Mouse (Mus musculus) A20 (cell line): ENCODE measurements at regions not wholly inside any gene's neighbourhood (a gene's known extent, or its start where the extent isn't known, plus 50 kb on each side); places are given as distances from the start of the nearest gene placed in this dataset.
"Not testable (repeated sequence)": the region's sequence is repeated elsewhere in the genome, so short reads cannot be mapped to it uniquely, and the experiment has no call there.

Experiments used
- DNase-seq: peaks from one replicate; pipeline ENCODE4 v3.0.0-alpha.2; 2011; ENCODE audit warnings: low read depth, low spot score

DNA sequence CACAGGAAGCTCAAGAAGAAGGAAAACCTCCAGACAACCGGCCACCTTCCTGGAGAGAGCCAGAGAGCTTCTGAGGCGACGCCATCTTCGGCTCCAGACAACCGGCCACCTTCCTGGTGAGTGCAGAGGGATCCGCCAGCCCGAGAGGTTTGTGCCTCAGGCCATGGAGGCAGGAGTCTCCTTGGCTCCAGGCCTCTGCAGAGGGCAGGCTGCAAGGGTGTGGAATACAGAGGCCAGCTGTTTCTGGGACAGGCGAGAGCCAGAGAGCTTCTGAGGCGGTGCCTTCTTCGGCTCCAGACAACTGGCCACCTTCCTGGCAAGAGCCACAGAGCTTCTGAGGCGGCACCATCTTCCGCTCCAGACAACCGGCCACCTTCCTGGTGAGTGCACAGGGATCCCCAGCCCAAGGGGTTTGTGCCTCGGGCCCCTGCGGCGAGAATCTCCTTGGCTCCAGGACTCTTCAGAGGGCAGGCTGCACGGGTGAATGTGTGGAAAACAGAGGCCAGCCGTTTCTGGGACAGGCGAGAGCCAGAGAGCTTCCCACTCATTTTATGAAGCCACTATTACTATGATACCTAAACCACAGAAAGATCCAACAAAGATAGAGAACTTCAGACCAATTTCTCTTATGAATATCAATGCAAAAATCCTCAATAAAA is 441.4 kb downstream of the Arl6ip6 start:
- DNase-seq, result not testable (repeated sequence)

DNA sequence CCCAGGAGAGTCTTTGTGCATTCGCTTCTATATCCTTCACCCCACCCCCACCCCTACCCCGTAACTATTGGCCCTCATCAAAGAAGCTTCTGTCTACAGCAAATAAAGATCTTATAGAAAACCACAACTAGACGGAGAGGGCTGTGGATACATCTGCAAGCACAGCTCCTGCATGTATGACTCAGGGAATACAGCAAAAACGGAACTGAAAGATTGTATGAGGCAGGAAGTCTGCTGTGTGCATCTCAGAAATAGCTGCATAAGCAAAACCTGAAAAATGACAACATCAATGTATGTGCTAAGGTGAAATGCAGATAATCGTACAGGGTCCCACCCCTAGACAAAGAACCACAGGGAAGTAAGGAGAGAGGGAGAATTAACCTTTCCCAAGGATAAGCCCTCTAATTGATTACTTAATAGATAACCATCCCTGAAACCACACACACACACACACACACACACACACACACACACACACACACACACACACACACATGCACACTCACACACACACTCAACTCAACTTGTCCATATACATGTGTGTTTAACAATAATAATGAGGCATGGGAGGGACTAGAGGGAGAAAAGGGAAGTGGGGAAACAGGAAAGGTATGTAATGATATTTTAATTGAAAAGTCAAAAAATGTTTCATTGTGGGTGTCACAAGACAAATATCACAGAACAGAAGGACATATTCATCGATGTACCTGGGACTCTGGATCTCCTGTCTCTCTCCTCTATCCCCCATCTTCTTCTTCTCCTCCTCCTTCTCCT is 416.6 kb downstream of the Rprm start:
- DNase-seq, result peak; percentile 69

DNA sequence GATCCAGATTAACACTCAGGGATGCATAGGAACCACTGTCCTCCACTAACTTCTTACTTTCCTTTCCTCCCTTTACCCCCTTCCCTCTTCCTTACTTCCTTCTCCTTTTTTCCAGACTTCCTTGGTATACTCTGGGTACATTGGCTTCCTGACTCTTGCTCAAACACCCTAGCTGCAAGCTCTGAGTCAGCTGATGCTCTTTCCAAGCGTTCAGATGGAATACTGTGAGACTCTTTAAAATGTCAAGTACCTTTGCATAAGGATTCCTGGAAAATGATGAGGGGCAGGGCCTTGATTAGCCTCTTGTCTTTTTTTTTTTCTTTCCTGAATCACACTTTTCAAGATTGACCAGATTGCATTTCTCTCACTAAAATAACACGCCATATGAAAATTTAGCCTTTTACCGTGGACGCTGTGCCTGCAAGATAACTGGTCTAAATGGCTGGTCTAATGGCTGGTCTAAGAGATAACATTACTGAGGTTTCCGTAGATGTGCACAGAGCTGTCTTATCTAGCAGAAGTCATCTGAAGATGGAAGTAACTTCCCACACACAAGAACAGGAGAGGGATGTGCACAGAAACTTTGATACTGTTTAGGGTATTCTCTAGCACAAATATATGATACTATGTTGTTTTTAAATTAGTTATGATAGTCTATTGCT is 404.9 kb downstream of the Rprm start:
- no peak for DNase-seq

DNA sequence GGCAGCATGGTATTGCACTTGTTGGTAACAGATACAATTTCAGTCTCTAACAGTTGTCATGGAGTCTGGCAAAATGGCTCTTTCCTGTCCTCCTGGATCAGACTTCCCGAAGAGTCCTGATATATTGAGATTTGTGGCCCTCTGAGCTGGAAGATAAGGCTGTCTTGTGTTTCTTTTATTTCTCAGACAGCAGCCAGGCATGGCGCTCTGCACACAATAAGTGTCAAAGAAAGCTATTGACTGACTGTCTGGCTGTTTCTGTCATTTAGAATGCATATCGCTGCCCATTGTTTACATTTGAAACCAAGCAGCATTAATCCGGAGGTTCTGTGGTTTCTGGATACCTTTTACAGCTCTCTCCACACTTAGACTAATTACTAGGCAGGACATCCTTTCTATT is 402.8 kb downstream of the Rprm start:
- DNase-seq, result no peak

DNA sequence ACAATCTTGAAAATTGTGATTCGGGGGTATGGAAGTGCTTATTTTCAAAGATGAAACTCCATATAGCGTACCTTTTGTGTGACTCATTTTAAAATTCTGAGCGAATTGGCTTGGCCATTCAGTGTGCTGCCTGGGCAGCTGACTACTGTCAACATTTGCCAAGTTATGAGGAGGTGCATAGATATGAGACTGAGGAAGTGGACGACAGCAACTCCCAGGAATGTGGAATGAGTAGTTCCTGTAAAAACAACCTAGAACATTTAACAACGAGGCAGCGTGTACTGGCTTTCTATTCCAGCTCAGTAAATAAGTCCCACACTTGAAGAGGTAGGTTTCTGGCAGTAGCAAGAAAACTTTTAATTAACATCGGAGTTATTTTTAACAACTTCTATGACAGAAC is 398.1 kb downstream of the Rprm start:
- no peak for DNase-seq

DNA sequence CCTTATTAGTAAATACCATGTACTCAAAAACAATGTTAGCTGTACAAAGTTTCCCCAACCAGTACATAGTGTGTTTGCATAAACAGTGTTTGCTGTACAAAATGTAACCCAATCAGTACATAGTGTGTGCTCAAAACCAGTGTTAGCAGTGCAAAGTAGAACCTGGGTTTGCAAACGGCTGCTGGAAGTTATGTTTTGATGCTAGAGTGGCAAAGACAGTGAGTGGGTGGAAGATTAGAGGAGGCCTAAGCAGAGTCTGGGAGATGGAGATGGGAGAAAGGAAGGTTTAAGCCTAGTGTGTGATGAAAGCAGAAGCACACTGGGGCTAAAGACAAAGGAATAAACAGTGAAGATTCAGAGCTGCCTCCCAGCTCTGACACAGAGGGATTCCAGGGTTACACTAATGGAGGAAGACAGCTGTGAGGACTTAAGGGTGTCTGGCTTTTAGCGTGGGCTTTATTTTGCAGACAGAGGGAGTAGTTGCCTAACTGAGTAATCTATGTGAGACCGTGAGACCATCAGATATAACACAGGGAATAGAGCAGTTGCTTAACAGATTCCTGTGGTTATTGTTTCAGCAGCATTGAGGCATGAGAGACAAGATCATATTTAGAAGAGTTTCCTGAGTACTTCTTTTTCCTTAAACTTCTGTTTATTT is 396.0 kb downstream of the Rprm start:
- no peak for DNase-seq

DNA sequence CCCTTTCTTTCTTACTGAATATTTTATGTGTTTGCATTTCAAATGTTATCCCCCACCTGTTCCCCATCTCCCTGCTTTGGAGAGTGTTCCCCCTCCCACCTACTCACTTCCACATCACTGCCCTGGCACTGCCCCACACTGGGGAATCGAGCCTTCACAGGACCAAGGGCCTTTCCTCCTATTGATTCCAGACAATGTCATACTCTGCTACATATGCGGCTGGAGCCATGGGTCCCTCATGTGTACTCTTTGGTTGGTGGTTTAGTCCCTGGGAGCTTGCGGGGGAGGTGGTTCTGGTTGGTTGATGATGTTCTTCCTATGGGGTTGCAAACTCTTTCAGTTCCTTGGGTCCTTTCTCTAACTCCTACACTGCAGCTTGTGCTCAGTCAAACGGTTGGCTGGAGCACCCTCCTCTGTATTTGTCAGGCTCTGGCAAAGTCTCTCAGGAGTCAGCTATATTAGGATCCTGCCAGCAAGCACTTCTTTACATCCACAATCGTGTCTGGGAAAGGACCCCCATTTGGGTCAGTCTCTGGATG is 393.7 kb downstream of the Rprm start:
- no peak for DNase-seq

DNA sequence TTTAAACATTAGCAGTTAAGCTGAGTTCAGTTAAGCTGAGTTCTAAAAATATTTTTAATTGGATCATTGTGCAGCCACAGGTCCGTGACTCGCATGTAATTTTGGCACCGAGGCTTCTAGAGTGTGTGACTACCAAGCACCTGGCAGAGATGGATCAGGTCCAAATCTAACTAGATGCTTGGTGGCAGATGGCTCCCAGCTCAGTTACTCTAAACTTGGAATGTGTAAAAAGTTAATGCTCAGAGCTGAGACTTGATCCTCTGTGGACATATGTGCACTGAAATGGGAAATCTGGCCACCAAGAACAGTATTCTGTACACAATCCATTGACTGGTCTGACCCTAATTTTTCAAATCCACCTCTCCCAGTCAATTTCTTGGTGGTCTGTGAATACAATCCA is 374.1 kb downstream of the Rprm start:
- DNase-seq, result no peak

DNA sequence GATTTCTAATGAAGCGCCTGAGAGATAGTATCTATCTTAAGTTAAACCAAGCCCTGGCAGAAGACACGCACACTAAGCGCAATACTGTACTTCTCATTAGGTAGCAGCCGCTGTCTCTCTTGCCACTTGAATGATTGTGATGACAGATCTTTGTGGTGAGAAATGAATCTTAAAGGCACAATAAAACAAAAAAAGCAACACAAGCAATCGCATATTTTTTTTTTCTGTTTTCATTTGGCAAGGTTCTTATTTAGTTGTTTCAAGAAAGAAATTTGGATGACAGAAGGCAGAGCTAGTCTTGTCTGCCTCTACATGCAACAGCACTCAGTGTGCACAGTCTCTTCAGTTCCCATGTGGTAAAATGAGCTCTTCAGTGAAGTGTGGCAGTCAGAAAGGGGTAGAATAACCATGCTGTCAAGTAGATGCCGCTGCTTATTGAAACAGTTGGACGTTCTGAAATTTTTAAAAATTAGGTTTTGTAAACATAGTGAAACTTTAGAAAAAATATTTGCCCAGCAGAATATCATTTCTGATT is 372.2 kb downstream of the Rprm start:
- DNase-seq, result no peak

DNA sequence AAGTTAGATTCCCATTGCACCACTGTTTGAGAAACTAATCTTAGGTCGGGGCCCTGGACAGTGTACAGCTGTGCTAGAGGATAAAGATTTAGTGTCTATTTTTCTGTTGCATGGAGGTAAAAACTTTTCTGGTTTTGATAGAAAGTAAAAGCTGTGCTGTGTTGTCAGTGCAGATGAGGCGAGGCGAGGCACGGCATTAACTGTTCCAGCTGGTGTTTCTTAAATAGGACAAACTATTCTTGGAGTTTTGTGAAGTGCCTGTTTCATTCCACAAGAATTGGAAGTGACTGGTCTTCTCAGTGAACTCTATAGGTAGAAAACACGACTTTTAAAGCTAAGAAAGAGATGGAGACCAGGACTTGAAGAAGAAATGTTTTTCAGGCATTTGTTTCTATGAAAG is 370.3 kb downstream of the Rprm start:
- no peak for DNase-seq

DNA sequence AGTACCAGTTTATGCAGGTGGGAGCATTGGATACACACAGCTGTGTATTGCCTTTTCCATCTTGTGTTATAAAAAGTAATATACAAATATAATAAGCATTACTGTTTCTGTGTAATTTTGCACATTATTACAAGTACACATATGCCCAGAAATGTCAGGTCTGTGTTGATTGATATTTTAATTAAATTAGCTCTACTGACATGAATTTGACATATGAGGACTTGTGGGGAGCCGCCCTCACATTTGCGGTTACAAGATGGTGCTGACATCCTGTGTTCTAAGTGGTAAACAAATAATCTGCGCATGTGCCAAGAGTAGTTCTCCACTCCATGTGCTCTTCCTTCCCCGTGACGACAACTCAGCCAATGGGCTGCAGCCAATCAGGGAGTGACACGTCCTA is 362.1 kb downstream of the Rprm start:
- no peak for DNase-seq

DNA sequence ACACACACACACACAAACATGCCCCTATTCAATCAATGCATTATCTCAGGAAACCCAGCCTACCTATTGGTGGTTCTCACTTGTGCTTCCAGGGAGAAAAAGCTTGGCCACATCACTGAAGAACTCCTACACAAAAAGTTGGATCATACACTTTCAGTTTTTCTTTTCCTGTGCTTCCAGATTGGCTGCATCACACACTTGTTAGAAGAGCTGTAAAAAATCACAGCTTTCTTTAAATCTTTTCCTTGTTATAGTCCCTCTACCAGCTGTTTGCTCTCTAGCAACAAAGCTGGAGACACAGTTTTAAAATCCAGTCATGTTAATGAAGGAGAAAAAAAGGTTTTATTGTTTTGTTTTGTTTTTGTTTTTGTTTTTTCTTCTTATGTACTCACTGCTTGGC is 356.7 kb downstream of the Rprm start:
- no peak for DNase-seq

DNA sequence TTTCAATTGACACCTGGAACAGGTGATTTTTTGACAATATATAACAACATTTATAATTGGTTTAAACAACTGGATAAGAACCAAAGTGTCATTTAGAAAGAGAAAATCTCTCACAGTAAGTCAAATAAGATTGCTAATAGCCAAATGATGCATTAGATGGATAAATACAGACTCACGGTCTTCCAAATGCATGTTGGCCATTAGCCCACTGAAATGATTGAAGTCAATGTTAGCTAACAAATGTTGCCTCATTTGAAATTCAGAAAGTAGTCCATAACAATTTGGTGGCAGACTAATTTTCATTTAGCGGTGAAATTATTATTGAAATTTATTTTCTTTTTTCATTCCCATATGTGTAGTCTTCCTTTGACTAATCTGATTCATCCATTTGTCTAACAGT is 354.9 kb downstream of the Rprm start:
- DNase-seq, result no peak

DNA sequence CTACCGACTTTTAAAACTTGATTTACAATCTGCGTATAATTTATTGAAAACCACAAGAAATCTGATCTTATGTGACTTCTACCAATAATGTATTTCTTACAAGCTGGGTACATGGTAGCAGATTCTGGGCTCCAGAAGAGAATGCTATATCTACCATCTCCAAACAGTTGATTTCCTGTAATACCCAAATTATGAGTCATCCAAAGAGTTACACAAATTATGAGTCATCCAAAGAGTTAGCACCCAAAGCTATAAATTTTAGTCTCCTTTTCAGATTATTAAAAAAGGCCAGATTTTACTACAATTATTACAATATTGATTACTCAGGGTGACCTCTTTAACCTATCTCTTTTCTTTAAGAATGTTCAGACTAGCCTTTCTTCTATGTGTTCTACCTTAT is 321.9 kb downstream of the Rprm start:
- DNase-seq, result no peak

DNA sequence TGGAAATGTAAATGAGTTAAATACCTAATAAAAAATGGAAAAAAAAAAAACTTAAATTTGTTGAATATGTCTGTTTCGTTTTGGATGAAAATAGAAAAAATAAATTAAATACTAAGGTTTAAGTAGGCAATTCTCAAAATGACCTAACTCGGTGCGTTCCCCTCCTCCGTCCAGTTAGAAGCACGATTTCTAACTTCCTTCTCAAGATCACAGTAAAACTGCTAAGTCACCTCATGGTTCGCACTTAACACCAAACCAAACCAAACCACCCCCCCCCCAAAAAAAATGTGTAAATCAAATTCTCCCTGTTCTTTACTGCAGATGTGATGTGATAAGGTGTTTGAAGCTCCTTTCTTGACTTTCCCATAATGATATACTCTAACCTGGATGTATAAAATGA is 303.3 kb downstream of the Rprm start:
- not testable (repeated sequence) for DNase-seq

DNA sequence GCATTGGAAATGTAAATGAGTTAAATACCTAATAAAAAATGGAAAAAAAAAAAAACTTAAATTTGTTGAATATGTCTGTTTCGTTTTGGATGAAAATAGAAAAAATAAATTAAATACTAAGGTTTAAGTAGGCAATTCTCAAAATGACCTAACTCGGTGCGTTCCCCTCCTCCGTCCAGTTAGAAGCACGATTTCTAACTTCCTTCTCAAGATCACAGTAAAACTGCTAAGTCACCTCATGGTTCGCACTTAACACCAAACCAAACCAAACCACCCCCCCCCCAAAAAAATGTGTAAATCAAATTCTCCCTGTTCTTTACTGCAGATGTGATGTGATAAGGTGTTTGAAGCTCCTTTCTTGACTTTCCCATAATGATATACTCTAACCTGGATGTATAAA is 296.8 kb downstream of the Rprm start:
- not testable (repeated sequence) for DNase-seq

DNA sequence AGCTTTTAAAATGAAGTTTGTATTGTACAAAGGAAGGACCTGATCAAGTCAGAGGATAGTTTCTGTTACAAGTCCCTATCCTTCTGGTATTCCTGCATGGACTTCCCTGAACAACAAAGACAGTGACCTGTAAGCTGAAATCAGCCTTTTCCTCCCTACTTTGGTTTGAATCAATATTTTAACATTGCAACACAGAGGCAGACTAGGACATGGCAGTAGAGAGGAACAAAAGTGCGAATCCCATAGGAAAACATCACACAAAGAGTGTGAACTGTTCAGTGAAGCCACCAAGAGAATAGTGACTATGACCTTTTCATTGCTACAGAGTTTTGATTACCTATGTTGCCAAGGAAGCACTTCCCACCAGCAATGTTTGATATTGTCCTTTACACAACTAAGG is 288.7 kb downstream of the Rprm start:
- DNase-seq, result no peak

DNA sequence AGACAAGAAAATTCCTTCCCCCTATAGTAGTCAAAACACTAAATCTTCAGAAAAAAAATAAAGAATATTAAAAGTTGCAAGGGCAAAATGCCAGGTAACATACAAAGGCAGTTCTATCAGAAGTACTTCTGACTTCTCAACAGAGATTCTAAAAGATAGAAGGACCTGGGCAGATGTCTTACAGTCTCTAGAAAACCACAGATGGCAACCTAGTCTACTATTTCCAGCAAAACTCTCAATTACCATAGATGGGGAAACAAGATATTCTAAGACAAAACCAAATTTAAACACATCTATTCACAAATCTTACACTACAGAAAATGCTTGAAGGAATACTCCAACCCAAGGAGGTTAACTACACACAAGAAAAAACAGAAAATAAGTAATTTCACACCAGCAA is 281.7 kb downstream of the Rprm start:
- DNase-seq, result no peak

DNA sequence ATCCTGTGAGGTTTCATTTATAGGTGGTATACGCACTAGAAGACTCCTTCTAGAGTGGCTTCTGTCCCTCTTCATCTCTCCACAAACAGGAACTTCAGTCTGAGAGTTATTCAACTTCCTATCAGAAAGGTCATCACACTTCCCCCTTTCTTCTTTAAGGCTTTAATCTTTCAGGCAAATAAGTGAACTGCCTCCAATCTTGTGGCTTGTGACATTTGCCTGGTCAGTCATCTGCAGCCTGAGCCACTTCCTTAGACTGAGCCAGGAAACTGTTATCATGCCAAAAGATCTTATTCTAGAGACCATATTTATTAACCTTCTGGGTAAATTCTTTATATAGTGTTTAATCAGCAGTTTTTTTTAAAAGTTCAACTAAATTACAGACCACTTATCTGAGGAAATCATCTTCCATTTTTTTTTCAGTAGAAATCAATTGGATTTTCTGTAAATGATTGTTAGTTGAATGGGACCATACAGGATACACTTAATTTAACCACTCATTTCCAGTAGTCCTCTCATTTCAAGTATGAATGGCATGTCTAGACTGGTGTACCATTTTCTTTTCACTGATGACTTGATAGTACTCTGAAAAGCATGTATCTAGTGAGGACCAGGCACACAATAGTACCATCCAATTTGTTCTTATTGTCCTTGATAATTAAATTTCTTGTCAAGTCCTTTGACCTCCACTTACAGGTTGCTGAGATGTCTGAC is 234.4 kb downstream of the Rprm start:
- DNase-seq, result peak; percentile 40
